Mouse (Mus musculus): ENCODE measurements around the gene Nup88. TPM values are rescaled to one million over a fixed set of nuclear protein-coding genes. Genes with fewer than 3 reads are reported as not detected.

Nup88 gene
- polyA plus RNA-seq, 1 experiment from 2014 or later, result 119 TPM

DNA sequence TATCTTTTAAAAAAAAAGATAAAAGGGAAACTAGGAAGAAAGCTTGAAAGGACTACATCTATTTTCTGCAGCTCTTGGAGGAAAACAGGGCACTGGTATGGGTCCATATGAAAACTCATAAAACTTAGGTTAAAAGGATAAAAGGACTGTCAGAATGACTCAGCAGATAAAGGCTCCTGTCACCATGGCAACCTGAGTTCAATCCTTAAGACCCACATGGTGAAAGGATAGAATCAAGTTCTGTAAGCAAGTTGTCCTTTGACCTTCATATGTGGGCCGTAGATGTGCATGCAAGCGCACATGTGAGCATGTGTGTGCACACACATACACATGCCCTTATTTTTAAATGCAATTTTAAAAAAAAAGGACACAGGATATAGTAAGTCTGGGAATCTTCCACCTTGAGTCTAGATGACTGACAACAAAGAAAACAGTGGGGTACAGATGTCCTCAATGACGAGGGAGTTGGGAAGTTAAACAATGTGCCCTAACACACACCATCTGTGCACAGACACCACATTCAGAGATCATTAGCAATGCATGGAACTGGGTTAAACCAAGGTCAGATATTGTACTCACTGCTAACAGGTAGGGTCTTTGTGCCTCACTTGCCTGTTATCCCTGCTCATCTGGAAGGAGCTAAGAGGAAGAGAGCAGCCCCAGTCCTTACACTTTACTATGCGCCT lies 5.4 kb downstream of the Nup88 start:
- Histone ChIP-seq H3K4me1 (peaks cover 8% of the 10 kb centered on the region), H3K4me3 (replicated peaks) (no peak overlapping the region), H3K9me3 (replicated peaks) (no peaks in the 10 kb centered on the region), H3K9ac (no peak overlapping the region), H3K4me2 (replicated peaks) (no peak overlapping the region), H3K27me3 (no peaks in the 10 kb centered on the region), H3K36me3 (peaks cover 64% of the 10 kb centered on the region), H3K27ac (replicated peaks) (no peak overlapping the region)
- WGBS, result 76% methylated on average over 4 of the region's 4 CpGs
- no peak for ATAC-seq (ENCODE audit: insufficient number of reproducible peaks, low FRiP score, low TSS enrichment, low read depth)

DNA sequence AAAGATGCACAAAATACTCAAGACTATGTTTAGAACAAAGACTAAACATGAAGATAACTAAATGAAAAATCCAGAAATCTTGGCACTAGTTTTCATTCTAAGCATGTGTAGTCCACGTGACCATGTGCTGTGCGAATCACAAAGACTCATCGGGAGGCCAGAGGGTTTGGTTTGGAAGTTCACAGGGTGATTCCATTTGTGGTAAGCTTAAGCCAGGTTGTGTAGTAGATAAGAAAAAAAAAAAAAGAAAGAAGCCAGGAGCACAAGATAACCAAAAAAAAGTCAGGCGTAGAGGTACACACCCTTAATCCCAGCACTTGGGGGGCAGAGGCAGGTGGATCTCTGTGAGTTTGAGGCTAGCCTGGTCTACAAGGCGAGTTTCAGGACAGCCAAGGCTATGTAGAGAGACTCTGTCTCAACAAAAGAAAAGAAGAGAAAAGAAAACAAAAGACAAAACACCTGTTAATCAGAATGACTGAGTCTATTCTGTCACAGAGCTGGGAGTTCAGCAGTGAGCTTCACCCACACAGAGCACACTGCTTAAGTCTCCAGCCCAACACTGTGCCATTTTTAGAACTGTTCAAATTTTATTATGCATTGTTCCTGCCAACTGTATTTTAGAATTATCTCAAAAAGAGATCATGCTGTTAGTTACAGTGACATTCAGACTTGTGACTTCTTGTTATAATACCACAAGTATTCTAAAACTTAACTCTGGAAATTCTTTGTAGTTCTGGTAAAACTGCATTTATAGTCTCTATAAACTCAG lies 8.8 kb downstream of the Nup88 start:
- Histone ChIP-seq H3K4me3 (replicated peaks) (no peak overlapping the region), H3K27ac (replicated peaks) (no peak overlapping the region), H3K27me3 (no peaks in the 10 kb centered on the region), H3K4me1 (no peaks in the 10 kb centered on the region), H3K9me3 (replicated peaks) (no peaks in the 10 kb centered on the region), H3K4me2 (replicated peaks) (no peak overlapping the region), H3K36me3 (peaks cover 85% of the 10 kb centered on the region), H3K9ac (no peak overlapping the region)
- ATAC-seq (ENCODE audit: insufficient number of reproducible peaks, low FRiP score, low TSS enrichment, low read depth), result no peak
- WGBS, result 93% methylated on average over 5 of the region's 5 CpGs

DNA sequence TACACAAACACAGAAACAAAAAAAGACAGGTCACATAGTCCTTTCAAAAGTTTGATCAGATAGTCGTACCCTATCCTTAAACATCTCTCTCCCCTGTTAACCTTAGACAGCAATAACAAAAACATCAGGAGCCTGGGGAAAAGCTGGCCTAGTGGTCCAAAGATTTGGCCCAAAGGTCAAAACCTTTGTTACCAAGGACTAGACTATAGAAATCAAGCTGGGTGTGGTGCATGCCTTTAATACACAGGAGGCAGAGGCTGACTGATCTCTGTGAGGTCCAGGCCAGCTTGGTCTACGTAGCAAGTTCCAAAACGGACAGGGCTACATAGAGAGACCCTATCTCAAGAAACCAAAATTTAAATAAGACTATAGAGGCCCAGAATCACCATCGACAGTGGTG lies 15.1 kb downstream of the Nup88 start:
- no peak for ATAC-seq (ENCODE audit: insufficient number of reproducible peaks, low FRiP score, low TSS enrichment, low read depth)
- Histone ChIP-seq H3K27me3 (no peaks in the 10 kb centered on the region), H3K36me3 (peaks cover 91% of the 10 kb centered on the region), H3K4me2 (replicated peaks) (no peak overlapping the region), H3K4me1 (no peaks in the 10 kb centered on the region), H3K9me3 (replicated peaks) (no peaks in the 10 kb centered on the region), H3K4me3 (replicated peaks) (no peak overlapping the region), H3K9ac (no peak overlapping the region), H3K27ac (replicated peaks) (no peak overlapping the region)
- WGBS, result 92% methylated on average over 4 of the region's 4 CpGs

DNA sequence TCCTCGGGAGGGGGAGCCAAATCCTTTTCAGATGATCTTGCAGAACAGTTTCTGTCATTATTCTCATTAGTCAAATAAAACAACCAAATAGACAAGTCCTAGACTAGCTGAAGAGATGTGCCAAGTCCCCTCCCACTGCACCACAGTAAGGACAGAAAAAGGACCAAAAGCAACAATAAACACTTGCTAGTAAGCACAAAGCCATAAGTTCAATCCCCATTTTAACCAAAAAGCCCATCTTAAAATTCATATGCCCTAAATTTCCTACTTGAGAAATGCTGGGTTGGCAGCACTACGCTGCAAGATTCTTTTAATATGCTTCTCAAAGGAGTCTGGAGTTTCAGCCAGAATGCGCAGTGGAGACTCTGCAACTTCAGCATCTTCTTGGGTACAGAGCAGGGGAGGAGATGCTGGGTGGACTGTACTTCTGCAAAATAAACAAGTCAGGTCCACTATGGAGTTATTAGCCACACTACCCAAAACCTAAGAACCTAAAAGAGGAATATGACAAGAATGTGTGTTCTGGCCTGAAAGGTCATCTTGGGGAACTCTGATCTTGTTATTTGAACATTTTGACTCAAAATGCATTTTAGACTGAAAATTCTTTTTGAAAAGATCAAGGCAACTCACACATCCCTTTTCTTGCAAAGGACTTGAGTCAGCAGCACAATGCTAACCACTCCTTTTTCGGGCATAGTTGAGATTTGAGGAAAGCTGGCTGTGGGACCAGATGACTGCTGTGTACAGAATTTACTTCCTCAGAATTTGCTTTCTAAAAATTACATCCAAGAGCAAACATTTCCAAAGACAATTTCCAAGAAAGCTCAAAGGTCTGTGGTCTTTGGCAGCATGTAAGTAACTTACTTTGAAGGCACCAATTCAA lies 24.6 kb downstream of the Nup88 start:
- no peak overlapping the region for H3K9ac ChIP-seq
- no peaks in the 10 kb centered on the region for H3K4me1 ChIP-seq
- no peaks in the 10 kb centered on the region for H3K9me3 ChIP-seq (replicated peaks)
- no peak overlapping the region for H3K4me2 ChIP-seq (replicated peaks)
- H3K27ac ChIP-seq (replicated peaks), result no peak overlapping the region
- H3K27me3 ChIP-seq, result no peaks in the 10 kb centered on the region
- 90% methylated on average over 4 of the region's 4 CpGs for WGBS
- ATAC-seq (ENCODE audit: insufficient number of reproducible peaks, low FRiP score, low TSS enrichment, low read depth), result no peak
- peaks cover 88% of the 10 kb centered on the region for H3K36me3 ChIP-seq
- no peak overlapping the region for H3K4me3 ChIP-seq (replicated peaks)

DNA sequence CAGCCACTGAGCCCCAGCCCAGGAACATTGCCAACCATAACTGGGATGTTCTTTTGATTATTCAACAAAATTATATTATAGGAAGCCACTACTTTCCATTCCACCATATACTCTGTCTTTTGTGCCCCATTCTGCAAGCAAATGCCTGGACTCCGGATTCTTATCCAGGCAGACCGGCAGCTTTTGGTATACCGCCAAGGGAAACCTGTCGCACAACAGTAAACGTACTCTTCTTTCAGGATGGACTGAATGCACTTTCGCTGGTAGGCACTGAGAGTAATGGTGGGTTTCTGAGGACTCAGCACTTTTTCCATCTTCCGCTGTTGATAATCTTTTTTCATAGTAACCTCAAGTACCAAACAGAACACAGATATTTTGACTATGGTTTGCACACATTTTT lies 26.1 kb downstream of the Nup88 start:
- Histone ChIP-seq H3K27ac (replicated peaks) (no peak overlapping the region), H3K36me3 (peaks cover 88% of the 10 kb centered on the region), H3K27me3 (no peaks in the 10 kb centered on the region), H3K4me2 (replicated peaks) (no peak overlapping the region), H3K4me3 (replicated peaks) (no peak overlapping the region), H3K9me3 (replicated peaks) (no peaks in the 10 kb centered on the region), H3K4me1 (no peaks in the 10 kb centered on the region), H3K9ac (no peak overlapping the region)
- ATAC-seq (ENCODE audit: insufficient number of reproducible peaks, low FRiP score, low TSS enrichment, low read depth), result no peak
- WGBS, result 90% methylated on average over 7 of the region's 7 CpGs

DNA sequence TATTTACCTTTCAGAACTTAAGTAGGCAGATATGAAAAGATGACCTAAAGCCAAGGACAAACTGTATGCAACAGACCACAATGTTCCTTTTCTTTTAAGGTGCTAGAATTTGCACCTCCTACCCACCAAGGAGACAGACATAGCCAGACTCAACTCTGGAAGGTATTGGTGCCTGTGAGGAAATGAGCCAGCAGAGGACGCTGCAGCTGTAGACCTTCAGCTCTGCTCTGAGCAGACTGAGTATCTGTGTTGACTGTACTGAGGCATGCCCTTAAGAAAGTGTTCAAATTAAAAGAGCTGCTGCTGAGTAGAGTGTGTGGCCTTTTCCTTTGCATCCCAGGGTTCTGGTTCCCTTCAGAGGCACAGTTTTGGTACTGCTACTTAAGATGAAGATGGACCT lies 27.2 kb downstream of the Nup88 start:
- H3K4me1 ChIP-seq, result no peaks in the 10 kb centered on the region
- no peak overlapping the region for H3K4me2 ChIP-seq (replicated peaks)
- no peaks in the 10 kb centered on the region for H3K9me3 ChIP-seq (replicated peaks)
- H3K36me3 ChIP-seq, result peaks cover 87% of the 10 kb centered on the region
- no peaks in the 10 kb centered on the region for H3K27me3 ChIP-seq
- no peak for ATAC-seq (ENCODE audit: insufficient number of reproducible peaks, low FRiP score, low TSS enrichment, low read depth)
- H3K27ac ChIP-seq (replicated peaks), result no peak overlapping the region
- 82% methylated on average over 1 of the region's 1 CpGs for WGBS
- H3K4me3 ChIP-seq (replicated peaks), result no peak overlapping the region
- H3K9ac ChIP-seq, result no peak overlapping the region

DNA sequence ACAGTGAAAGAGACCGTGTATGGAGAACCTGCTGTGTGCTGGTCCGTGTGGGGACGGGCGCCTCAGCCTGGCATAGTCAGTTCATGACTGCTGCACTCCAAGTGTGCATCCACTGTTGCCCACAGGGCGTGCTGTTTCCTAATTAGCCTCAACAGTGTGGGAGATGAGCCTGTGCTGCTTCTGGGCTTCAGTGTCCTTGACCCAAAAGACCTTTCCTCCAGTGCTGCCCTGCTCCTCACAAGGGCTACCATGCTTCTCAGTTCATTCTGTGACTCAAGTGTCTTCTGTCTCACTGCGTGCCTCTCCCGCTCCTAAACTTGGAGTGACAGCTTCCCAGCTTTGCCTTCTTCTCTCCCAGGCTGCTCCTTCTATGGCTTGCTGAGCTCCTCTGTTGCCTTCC lies 34.5 kb downstream of the Nup88 start:
- Histone ChIP-seq H3K36me3 (peaks cover 66% of the 10 kb centered on the region), H3K4me2 (replicated peaks) (no peak overlapping the region), H3K4me1 (no peaks in the 10 kb centered on the region), H3K9me3 (replicated peaks) (no peaks in the 10 kb centered on the region), H3K27me3 (no peaks in the 10 kb centered on the region), H3K27ac (replicated peaks) (no peak overlapping the region), H3K4me3 (replicated peaks) (no peak overlapping the region), H3K9ac (no peak overlapping the region)
- WGBS, result 90% methylated on average over 7 of the region's 7 CpGs
- ATAC-seq (ENCODE audit: insufficient number of reproducible peaks, low FRiP score, low TSS enrichment, low read depth), result no peak

DNA sequence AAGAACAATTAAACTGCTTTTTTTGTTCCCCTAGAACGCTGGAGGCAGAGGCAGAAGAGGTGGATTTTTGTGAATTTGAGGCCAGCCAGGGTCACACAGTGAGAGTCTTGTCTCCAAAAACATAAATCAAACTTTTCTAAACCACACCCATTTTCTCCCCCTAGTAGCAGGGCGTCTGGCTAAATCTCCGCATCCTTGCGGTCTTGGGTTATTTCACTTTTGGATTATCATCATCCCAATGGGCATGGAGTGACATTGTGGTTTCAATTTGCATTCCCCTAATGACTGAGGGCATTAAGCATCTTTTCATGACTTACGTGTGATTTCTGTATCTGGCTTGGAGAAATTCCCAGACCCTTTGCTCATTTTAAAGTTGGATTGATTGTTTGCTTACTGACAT lies 38.3 kb downstream of the Nup88 start:
- H3K27ac ChIP-seq (replicated peaks), result no peak overlapping the region
- no peak overlapping the region for H3K9ac ChIP-seq
- no peak overlapping the region for H3K4me2 ChIP-seq (replicated peaks)
- 74% methylated on average over 5 of the region's 5 CpGs for WGBS
- H3K4me1 ChIP-seq, result no peaks in the 10 kb centered on the region
- ATAC-seq (ENCODE audit: insufficient number of reproducible peaks, low FRiP score, low TSS enrichment, low read depth), result no peak
- no peak overlapping the region for H3K4me3 ChIP-seq (replicated peaks)
- no peaks in the 10 kb centered on the region for H3K27me3 ChIP-seq
- H3K36me3 ChIP-seq, result peaks cover 50% of the 10 kb centered on the region
- H3K9me3 ChIP-seq (replicated peaks), result no peaks in the 10 kb centered on the region

DNA sequence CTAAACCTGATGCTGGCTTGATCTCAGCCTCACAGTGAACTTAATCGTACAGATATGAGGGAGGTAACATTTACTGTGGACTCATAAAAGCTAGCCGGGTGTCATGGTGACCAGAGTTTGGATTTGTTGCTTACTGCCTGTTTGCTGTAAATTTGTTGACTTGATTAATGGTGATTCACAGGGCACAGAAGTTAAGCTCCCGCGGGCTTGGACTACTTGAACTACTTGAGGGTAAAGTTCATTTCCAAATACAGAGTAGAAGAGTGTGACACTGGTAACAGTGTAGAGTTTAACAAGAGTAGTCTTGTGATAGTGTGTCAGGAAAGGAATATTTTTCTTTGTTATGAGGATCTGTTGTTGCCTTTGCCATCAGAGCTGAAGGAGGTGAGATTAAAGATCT lies 50.2 kb downstream of the Nup88 start:
- Histone ChIP-seq H3K36me3 (peaks cover 45% of the 10 kb centered on the region), H3K4me3 (replicated peaks) (no peak overlapping the region), H3K4me1 (no peaks in the 10 kb centered on the region), H3K9ac (no peak overlapping the region), H3K9me3 (replicated peaks) (no peaks in the 10 kb centered on the region), H3K27ac (replicated peaks) (no peak overlapping the region), H3K4me2 (replicated peaks) (no peak overlapping the region), H3K27me3 (no peaks in the 10 kb centered on the region)
- WGBS, result 94% methylated on average over 4 of the region's 4 CpGs
- ATAC-seq (ENCODE audit: insufficient number of reproducible peaks, low FRiP score, low TSS enrichment, low read depth), result no peak

DNA sequence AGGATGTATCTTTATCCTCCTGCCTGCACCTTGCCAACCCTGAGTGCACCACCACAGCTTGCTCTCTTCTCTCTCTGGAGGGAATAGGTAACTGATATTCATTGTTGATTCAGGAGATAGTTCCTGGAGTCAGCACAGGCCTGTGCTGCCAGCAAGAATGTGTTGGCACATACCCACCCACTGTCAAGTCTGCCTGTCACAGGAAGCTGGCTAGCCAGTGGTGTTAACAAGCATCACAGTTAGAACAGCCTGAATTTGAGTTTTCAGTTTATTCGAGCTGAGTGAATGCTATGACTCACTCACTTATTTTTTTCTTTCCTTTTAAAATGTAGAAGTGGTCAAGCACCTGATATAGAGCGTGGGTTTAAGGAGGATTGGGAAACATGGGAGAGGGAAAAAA lies 51.9 kb downstream of the Nup88 start:
- Histone ChIP-seq H3K4me1 (no peaks in the 10 kb centered on the region), H3K4me2 (replicated peaks) (no peak overlapping the region), H3K9me3 (replicated peaks) (no peaks in the 10 kb centered on the region), H3K36me3 (peaks cover 35% of the 10 kb centered on the region), H3K27ac (replicated peaks) (no peak overlapping the region), H3K4me3 (replicated peaks) (no peak overlapping the region), H3K27me3 (no peaks in the 10 kb centered on the region), H3K9ac (no peak overlapping the region)
- no peak for ATAC-seq (ENCODE audit: insufficient number of reproducible peaks, low FRiP score, low TSS enrichment, low read depth)
- WGBS, result 87% methylated on average over 2 of the region's 2 CpGs

DNA sequence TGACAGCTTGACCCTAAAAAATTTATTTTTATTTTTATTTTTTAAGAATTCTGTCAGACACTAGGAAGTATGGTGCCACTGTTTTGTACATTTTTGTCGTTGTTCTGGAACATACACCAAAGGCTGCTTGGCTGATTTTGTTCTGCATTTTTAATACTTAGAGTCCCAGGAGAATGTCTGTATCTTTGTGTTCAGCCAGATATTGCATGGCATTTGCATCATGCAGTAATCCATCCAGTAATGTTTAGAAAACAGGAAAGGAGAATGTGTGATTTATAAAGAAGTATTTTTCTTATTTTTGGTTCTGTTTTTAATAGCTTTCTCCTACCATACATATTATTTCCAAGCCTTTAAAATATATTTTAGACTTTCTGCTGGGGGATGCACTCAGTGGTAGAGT lies 57.9 kb downstream of the Nup88 start:
- ATAC-seq (ENCODE audit: insufficient number of reproducible peaks, low FRiP score, low TSS enrichment, low read depth), result no peak
- Histone ChIP-seq H3K4me1 (no peaks in the 10 kb centered on the region), H3K9me3 (replicated peaks) (no peaks in the 10 kb centered on the region), H3K27ac (replicated peaks) (no peak overlapping the region), H3K4me2 (replicated peaks) (no peak overlapping the region), H3K27me3 (no peaks in the 10 kb centered on the region), H3K36me3 (peaks cover 29% of the 10 kb centered on the region), H3K9ac (no peak overlapping the region), H3K4me3 (replicated peaks) (no peak overlapping the region)
- WGBS, result 88% methylated on average over 1 of the region's 1 CpGs

Data from embryonic facial prominence, embryonic 15.5 days (tissue).